Mouse (Mus musculus): ENCODE data around the gene C87499. TPM values are rescaled to one million over a fixed set of nuclear protein-coding genes. Genes with fewer than 3 reads are reported as not detected.

The C87499 gene
- not detected in 4 replicates for total RNA-seq (2023)

DNA sequence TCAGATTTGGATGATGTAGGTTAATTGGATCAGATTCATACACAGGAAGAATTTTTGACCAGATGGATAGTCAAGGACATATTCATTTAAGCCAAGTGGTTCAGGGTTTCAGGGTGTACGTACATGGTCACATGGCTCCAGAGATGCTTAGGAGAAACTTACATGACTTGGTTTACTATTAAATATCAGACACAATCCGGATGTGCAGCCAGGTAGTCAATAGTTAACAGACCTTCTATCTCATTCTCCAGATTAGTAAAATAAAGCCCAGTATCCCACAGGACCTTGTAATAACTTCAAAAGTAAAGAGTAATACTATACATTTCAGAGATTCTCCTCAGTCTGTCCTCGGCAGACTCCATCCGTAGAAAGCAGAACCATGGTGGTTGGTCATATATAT, at the start of gene C87499:
C87499 (minus strand) TSS at position 101 of the 400 bp plus-strand sequence.

GRCm38 (mm10) chr4:88683812-88684211, 49.6 kb upstream of the C87499 start, which contains the start of gene Ifna2:
Ifna2 (minus strand) TSS chr4:88683912.

DNA sequence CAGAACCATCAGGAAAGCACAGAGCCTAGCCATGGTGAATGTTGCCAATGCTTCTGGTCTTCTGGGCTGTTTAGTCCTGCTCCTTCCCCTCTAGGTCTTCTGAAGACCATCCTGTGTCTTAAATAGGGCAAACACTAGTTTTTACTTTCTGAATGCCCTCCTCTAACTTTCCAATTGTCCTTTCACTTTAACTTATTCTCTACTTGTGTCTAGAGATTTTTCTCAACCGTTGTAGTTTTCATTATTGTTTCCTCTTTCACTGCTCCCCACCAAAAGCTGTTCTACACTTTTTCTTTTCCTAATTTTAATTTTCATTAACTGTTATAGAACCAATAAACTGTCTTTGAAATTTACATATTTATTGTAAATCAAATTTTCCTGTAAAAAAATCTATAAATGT, 42.6 kb upstream of the C87499 start, which contains the start of gene Ifna16:
Ifna16 (minus strand) TSS at position 101 of the 400 bp plus-strand sequence.

DNA sequence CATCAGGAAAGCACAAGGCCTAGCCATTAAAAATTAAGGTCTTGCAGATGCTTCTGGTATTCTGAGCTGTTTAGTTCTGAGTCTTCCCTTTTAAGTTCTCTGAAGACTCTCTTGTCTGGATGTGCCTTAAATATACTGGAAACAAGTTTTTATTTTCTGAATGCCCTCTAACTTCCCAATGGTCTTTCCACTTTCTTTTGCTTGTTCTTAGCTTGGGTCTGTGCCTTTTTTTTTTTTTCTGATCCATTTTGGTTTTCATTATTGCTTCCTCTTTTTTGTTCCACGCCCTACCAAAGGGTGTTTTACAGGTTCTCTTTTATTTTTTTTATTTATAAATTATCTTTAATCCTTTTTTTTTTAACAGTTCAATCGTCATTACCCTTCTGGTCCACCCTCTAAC, 10.1 kb upstream of the C87499 start, which contains the start of gene Ifna13:
Ifna13 (minus strand) TSS at position 101 of the 400 bp plus-strand sequence.

DNA sequence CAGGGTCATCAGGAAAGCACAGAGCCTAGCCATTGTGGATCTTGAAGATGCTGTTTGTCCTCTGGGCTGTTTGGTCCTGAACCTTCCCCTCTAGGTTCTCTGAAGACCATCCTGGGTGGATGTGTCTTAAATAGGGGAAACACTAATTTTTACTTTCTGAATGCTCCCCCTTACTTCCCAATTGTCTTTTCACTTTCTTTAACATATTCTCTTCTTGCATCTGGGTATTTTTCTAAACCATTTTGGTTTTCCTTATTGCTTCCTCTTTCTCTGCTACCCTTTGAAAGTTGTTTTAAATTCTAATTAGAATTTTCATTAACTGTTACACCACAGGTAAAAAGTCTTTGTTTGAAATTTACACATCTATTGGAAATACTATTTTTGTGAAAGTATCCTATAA, 30.9 kb downstream of the C87499 start, which contains the start of gene Ifna12:
Ifna12 (minus strand) TSS at position 101 of the 400 bp plus-strand sequence.

GRCm38 (mm10) chr4:88592285-88592684, 41.9 kb downstream of the C87499 start, which contains the start of gene Ifna9:
Ifna9 (minus strand) TSS chr4:88592385.

Other genes starting within 250 kb of the C87499 start
- 0.20 to 0.36 TPM (median 0.34 TPM) in 4 replicates for gene Hacd4, start 195.5 kb downstream of the C87499 start, total RNA-seq (2023)
- gene Ifnb1, start 111.6 kb downstream of the C87499 start, total RNA-seq (2023), result not detected in 4 replicates
- not detected in 4 replicates for gene Ifna15, start 76.2 kb downstream of the C87499 start, total RNA-seq (2023)
- gene Ifna14, start 62.6 kb downstream of the C87499 start, total RNA-seq (2023), result not detected in 4 replicates
- not detected in 4 replicates for gene Ifna9, start 42.0 kb downstream of the C87499 start, total RNA-seq (2023)
- not detected in 4 replicates for gene Ifna12, start 31.0 kb downstream of the C87499 start, total RNA-seq (2023)
- gene Ifna13, start 10.0 kb upstream of the C87499 start, total RNA-seq (2023), result not detected in 4 replicates
- gene Ifna16, start 42.5 kb upstream of the C87499 start, total RNA-seq (2023), result not detected in 4 replicates
- gene Ifna2, start 49.5 kb upstream of the C87499 start, total RNA-seq (2023), result not detected in 4 replicates
- not detected in 4 replicates for gene Ifnab, start 56.9 kb upstream of the C87499 start, total RNA-seq (2023)
- gene Gm26566, start 87.4 kb upstream of the C87499 start, total RNA-seq (2023), result not detected in 4 replicates
- gene Klhl9, start 88.1 kb upstream of the C87499 start, total RNA-seq (2023), result 14.4 to 16.1 TPM (median 15.0 TPM) in 4 replicates
- not detected in 4 replicates for gene Gm13271, start 120.5 kb upstream of the C87499 start, total RNA-seq (2023)
- not detected in 4 replicates for gene Gm13283, start 125.7 kb upstream of the C87499 start, total RNA-seq (2023)
- gene Gm13290, start 139.4 kb upstream of the C87499 start, total RNA-seq (2023), result not detected in 4 replicates
- not detected in 4 replicates for gene Gm13289, start 142.5 kb upstream of the C87499 start, total RNA-seq (2023)
- gene Gm13272, start 145.4 kb upstream of the C87499 start, total RNA-seq (2023), result not detected in 4 replicates
- not detected in 4 replicates for gene Ifnz, start 147.7 kb upstream of the C87499 start, total RNA-seq (2023)
- gene Gm13276, start 151.3 kb upstream of the C87499 start, total RNA-seq (2023), result not detected in 4 replicates
- gene Gm13277, start 154.2 kb upstream of the C87499 start, total RNA-seq (2023), result not detected in 4 replicates
- not detected in 4 replicates for gene Gm13278, start 157.1 kb upstream of the C87499 start, total RNA-seq (2023)
- gene Gm13275, start 160.1 kb upstream of the C87499 start, total RNA-seq (2023), result not detected in 4 replicates
- not detected in 4 replicates for gene Gm13279, start 163.0 kb upstream of the C87499 start, total RNA-seq (2023)
- not detected in 4 replicates for gene Gm13285, start 165.3 kb upstream of the C87499 start, total RNA-seq (2023)
- gene Gm13287, start 168.8 kb upstream of the C87499 start, total RNA-seq (2023), result not detected in 4 replicates
- gene Gm13288, start 171.1 kb upstream of the C87499 start, total RNA-seq (2023), result not detected in 4 replicates
- not detected in 4 replicates for gene Ifna7, start 181.8 kb upstream of the C87499 start, total RNA-seq (2023)
- gene Ifna11, start 185.5 kb upstream of the C87499 start, total RNA-seq (2023), result not detected in 4 replicates
- gene Ifna6, start 193.0 kb upstream of the C87499 start, total RNA-seq (2023), result not detected in 4 replicates
- gene Ifna5, start 201.1 kb upstream of the C87499 start, total RNA-seq (2023), result not detected in 4 replicates
- gene Ifna4, start 207.4 kb upstream of the C87499 start, total RNA-seq (2023), result not detected in 4 replicates
- gene Ifna1, start 215.7 kb upstream of the C87499 start, total RNA-seq (2023), result not detected in 4 replicates
- gene Ifne, start 245.8 kb upstream of the C87499 start, total RNA-seq (2023), result not detected in 4 replicates

All from B cell, adult 62 days (primary cell).